Mouse (Mus musculus): ENCODE results near the gene Tmem178b.

- TF ChIP-seq EP300 (IDR thresholded peaks at IDR 0.05; ENCODE audit: insufficient read depth, low read depth, low read length) (no peak), CTCF (IDR thresholded peaks at IDR 0.05; ENCODE audit: low read depth, low read length) (no peak), POLR2A (IDR thresholded peaks at IDR 0.05; ENCODE audit: insufficient read depth, low read length) (no peak)
Observed at GRCm38 (mm10) chr6:39915636-39916281, 42.7 kb downstream of the Tmem178b start.

All from ES-Bruce4 (cell line).